Mouse (Mus musculus) central nervous system, embryonic 11.5 days (tissue): ENCODE data around the gene Serhl. TPM values are rescaled to one million over a fixed set of nuclear protein-coding genes. Genes with fewer than 3 reads are reported as not detected.

Experiments
- polyA plus RNA-seq: library from polyadenylated mRNA; depleted of rRNA; stranded (reverse); fragments of >200 nt; gene quantifications from 2 replicates; pipeline ENCODE4 v1.2.3, GENCODE M21; 2012; rRNA removed

Gene Serhl
- 22.8 and 27.2 TPM in 2 replicates for polyA plus RNA-seq

DNA sequence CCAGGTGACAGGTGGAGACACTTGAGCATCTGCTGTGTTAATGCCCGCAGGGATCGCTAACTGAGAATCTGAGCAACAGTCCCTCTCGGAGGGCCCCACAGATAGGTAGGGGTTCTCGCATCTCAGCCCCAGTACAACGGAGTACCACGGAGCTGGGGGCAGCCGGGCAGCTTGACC lies at the start of gene Serhl:
Gene Serhl, plus strand, starts transcription at position 78 of the 177 bp plus-strand sequence.

GRCm38 (mm10) chr15:83122566-83123145 lies 33.4 kb downstream of the Serhl start, which contains the start of gene Rrp7a:
Gene Rrp7a (minus strand): TSS chr15:83122801.

DNA sequence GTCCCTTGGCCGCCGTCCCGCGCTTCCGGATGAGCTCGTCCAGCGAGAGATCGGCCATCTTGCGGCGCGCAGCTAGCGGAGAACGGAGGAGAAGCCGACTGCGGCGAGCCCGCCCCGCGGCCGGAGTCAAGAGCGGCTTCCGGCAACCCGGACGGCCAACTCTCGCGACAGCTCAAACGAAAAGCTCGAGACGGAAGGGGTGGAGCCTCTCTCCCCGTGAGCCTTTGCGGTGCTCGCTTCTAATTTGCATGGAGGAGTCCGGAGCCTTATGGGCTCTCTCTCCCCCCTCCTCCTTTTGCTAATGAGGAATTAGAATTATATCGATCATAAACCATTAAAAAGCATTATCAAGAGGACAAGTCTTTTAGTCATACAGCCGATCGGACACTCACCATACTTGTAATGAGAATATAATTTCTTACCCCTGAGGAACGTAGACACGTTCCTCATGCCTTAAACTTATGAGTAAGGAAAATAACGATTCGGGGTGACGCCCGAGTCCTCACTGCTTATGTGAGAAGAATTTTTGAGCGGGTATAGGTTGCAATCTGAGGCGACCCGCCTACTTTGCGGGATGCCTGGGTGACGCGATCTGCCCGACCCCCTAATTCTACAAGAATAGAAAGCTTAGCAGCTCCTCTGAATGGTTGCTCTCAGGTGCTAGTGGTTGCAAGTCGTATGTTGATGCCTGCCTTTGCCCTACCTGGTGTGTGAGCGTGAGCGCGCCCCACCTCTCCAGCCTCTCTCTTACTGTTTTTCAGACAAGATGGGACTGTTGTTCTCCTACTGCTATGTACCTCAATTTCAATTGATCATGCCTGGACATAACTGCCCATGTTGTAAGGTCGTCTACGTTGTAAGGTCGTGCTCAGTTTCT lies 60.1 kb downstream of the Serhl start, which contains the start of gene Poldip3:
Gene Poldip3, minus strand, starts transcription at position 189 of the 877 bp plus-strand sequence.

Other genes starting within 250 kb of the Serhl start
- gene Tcf20, start 101.6 kb upstream of the Serhl start, polyA plus RNA-seq: 25.4 and 31.7 TPM in 2 replicates
- gene Nfam1, start 56.2 kb upstream of the Serhl start, polyA plus RNA-seq: 2.3 and 2.9 TPM in 2 replicates
- gene Rrp7a, start 33.3 kb downstream of the Serhl start, polyA plus RNA-seq: 71.7 and 86.4 TPM in 2 replicates
- gene Poldip3, start 59.9 kb downstream of the Serhl start, polyA plus RNA-seq: 93.2 and 107 TPM in 2 replicates
- 79.8 and 125 TPM in 2 replicates for gene Cyb5r3, start 83.1 kb downstream of the Serhl start, polyA plus RNA-seq
- 0.73 and 1.2 TPM in 2 replicates for gene A4galt, start 162.3 kb downstream of the Serhl start, polyA plus RNA-seq